Mouse (Mus musculus): Measurements from ENCODE around the gene Ric3.

- 0 out of 2 replicates have a peak, but pooled peaks have one; percentile 52 for TF ChIP-seq ZMIZ1 (IDR thresholded peaks at IDR 0.05; ENCODE audit: low read depth, low read length)
- no peak for TF ChIP-seq POLR2AphosphoS5 (IDR thresholded peaks at IDR 0.05; ENCODE audit: borderline replicate concordance, low read depth, low read length)
- TF ChIP-seq E2F4 (IDR thresholded peaks at IDR 0.05; ENCODE audit: borderline replicate concordance, low read depth, low read length): no peak
- TF ChIP-seq POLR2A (IDR thresholded peaks at IDR 0.05; ENCODE audit: control insufficient read depth in 1 of 2, insufficient read depth in 1 of 2, low read depth in 1 of 2, low read length in 2 of 2, poor library complexity in 1 of 2): no peak; a peak in 1 of 4 replicates
- TF ChIP-seq CTCF (IDR thresholded peaks at IDR 0.05 in 2 of 3, conservative IDR thresholded peaks at IDR 0.05 in 1 of 3; ENCODE audit: control insufficient read depth in 1 of 3, insufficient read depth in 1 of 3, low read depth in 2 of 3, low read length in 3 of 3, poor library complexity in 1 of 3, severe bottlenecking in 1 of 3): no peak
- no peak for TF ChIP-seq MEF2A (IDR thresholded peaks at IDR 0.05; ENCODE audit: extremely low read depth, insufficient replicate concordance, low read depth, low read length, poor library complexity, severe bottlenecking)
- peak; percentile 98 to 99 for TF ChIP-seq EP300 (IDR thresholded peaks at IDR 0.05; ENCODE audit: low read depth in 1 of 2, low read length in 2 of 2)
- TF ChIP-seq MAZ (IDR thresholded peaks at IDR 0.05; ENCODE audit: low read depth, low read length): peak; percentile 73; the same call in 1 of the 2 replicates
These were observed 31.8 kb upstream of the Ric3 start for GRCm38 (mm10) chr7:109114950-109115349.

Data from MEL (cell line).